9 mouse cellular contexts compared by ENCODE assay signal in genomic region chr17:83545259-83545658, GRCm38 (mm10). TPM values are rescaled to one million over a fixed set of nuclear protein-coding genes. Genes with fewer than 3 reads are reported as not detected.
A peak's percentile ranks its signal among the peaks of the same experiment; 100 is the strongest.
DNase-seq lines count a peak whose midpoint lies in the region; ATAC-seq and TF ChIP-seq lines count a peak whose summit lies in the region.
"Had no signal": no experiment of that assay in that cellular context is flagged by ENCODE, and none has a peak within 500 bp of the region (broad histone marks: within the 10 kb centered on the region; RNA-seq: fewer than 3 reads in every experiment).

No protein-coding gene starts in this region.

- no peak for TF ChIP-seq CTCF in heart, adult 2 months (IDR thresholded peaks at IDR 0.05)
- peak in 1 of 2 experiments; percentile 26; a peak in 2 of 4 replicates for TF ChIP-seq CTCF in CH12.LX (conservative IDR thresholded peaks at IDR 0.05 in 1 of 2, IDR thresholded peaks at IDR 0.05 in 1 of 2; ENCODE audit: low read depth in 2 of 2, low read length in 2 of 2)
- TF ChIP-seq CTCF in heart, postnatal 0 days (IDR thresholded peaks at IDR 0.05; ENCODE audit: low read depth) = no peak; the same call in 1 of the 2 replicates

- H3K9ac ChIP-seq in heart, adult 2 months (ENCODE audit: low read depth, low read length) = no peak overlapping the region
- H3K9ac ChIP-seq in CH12.LX (ENCODE audit: insufficient read depth, low read depth) = peak overlapping the region; percentile 88
- no peak overlapping the region for H3K9ac ChIP-seq in heart, postnatal 0 days (replicated peaks; ENCODE audit: low read depth, low read length)
- no peak overlapping the region for H3K9ac ChIP-seq in liver, embryonic 13.5 days

- no peaks in the 10 kb centered on the region for H3K4me1 ChIP-seq in heart, adult 2 months (ENCODE audit: control insufficient read depth, insufficient read depth, low read length)
- peaks cover 3 to 25% of the 10 kb centered on the region in 2 experiments for H3K4me1 ChIP-seq in CH12.LX (ENCODE audit: control insufficient read depth in 1 of 2, insufficient read depth in 2 of 2)
- H3K4me1 ChIP-seq in heart, postnatal 0 days (ENCODE audit: control insufficient read depth, insufficient read depth) = 0 out of 2 replicates have a peak, but pooled peaks cover 4% of the 10 kb centered on the region
- H3K4me1 ChIP-seq in liver, embryonic 13.5 days (replicated peaks) = peaks cover 22% of the 10 kb centered on the region

- intact Hi-C loops in heart, adult 2 months (cut with DNase I) = no loop called here

- no peaks in the 10 kb centered on the region for H3K36me3 ChIP-seq in heart, adult 2 months (ENCODE audit: control insufficient read depth, insufficient read depth, low read length)
- H3K36me3 ChIP-seq in CH12.LX (replicated peaks in 1 of 2; ENCODE audit: control insufficient read depth in 1 of 2, insufficient read depth in 1 of 2, low read length in 1 of 2) = no peaks in the 10 kb centered on the region
- no peaks in the 10 kb centered on the region for H3K36me3 ChIP-seq in heart, postnatal 0 days (replicated peaks; ENCODE audit: control insufficient read depth, insufficient read depth, low read length)
- no peaks in the 10 kb centered on the region for H3K36me3 ChIP-seq in liver, embryonic 13.5 days

- peak overlapping the region; percentile 48; the same call in 1 of the 2 replicates for H3K4me3 ChIP-seq in heart, adult 2 months
- H3K4me3 ChIP-seq in CH12.LX (replicated peaks in 1 of 3; ENCODE audit: low read depth in 2 of 3, low read length in 2 of 3, poor library complexity in 1 of 3) = peak overlapping the region in 1 of 3 experiments; percentile 53
- H3K4me3 ChIP-seq in heart, postnatal 0 days (ENCODE audit: low read depth, low read length) = peak overlapping the region; percentile 50
- peak overlapping the region; percentile 34; the same call in 1 of the 2 replicates for H3K4me3 ChIP-seq in liver, embryonic 13.5 days (replicated peaks)

- WGBS in heart, adult 2 months = 82% methylated on average over 6 of the region's 6 CpGs
- WGBS in heart, postnatal 0 days = 69% methylated on average over 6 of the region's 6 CpGs
- WGBS in liver, embryonic 13.5 days (ENCODE audit: insufficient replicate concordance) = 65% methylated on average over 6 of the region's 6 CpGs

- H3K27ac ChIP-seq in heart, adult 2 months = no peak overlapping the region; the same call in 1 of the 2 replicates
- H3K27ac ChIP-seq in CH12.LX (ENCODE audit: insufficient read depth, low read depth) = no peak overlapping the region
- H3K27ac ChIP-seq in heart, postnatal 0 days (ENCODE audit: low read depth) = no peak overlapping the region
- no peak overlapping the region for H3K27ac ChIP-seq in liver, embryonic 13.5 days

- TF ChIP-seq EP300 in heart, adult 2 months (IDR thresholded peaks at IDR 0.05; ENCODE audit: insufficient read depth, low read depth, low read length) = no peak
- no peak for TF ChIP-seq EP300 in CH12.LX (IDR thresholded peaks at IDR 0.05; ENCODE audit: low read length)
- TF ChIP-seq EP300 in heart, postnatal 0 days (IDR thresholded peaks at IDR 0.05; ENCODE audit: low read depth) = no peak

- peak overlapping the region; percentile 98 for H3K4me2 ChIP-seq in CH12.LX (ENCODE audit: insufficient read depth, low read depth, poor library complexity, severe bottlenecking)
- H3K4me2 ChIP-seq in heart, postnatal 0 days (ENCODE audit: low read depth, low read length) = peak overlapping the region; percentile 61
- H3K4me2 ChIP-seq in liver, embryonic 13.5 days = peak overlapping the region; percentile 60

- no peaks in the 10 kb centered on the region for H3K9me3 ChIP-seq in CH12.LX (replicated peaks; ENCODE audit: low read length)
- H3K9me3 ChIP-seq in heart, postnatal 0 days (replicated peaks; ENCODE audit: control insufficient read depth, low read length) = no peaks in the 10 kb centered on the region
- H3K9me3 ChIP-seq in liver, embryonic 13.5 days (replicated peaks) = no peaks in the 10 kb centered on the region

- no peak; the same call in 1 of the 2 replicates for TF ChIP-seq RAD21 in CH12.LX (IDR thresholded peaks at IDR 0.05; ENCODE audit: low read depth, low read length)

- no peaks in the 10 kb centered on the region for H3K27me3 ChIP-seq in heart, adult 2 months (ENCODE audit: control insufficient read depth, insufficient read depth, low read length)
- no peaks in the 10 kb centered on the region for H3K27me3 ChIP-seq in CH12.LX (replicated peaks)
- peaks cover 22% of the 10 kb centered on the region for H3K27me3 ChIP-seq in heart, postnatal 0 days (ENCODE audit: control insufficient read depth, insufficient read depth, low read length)
- peaks cover 64% of the 10 kb centered on the region for H3K27me3 ChIP-seq in liver, embryonic 13.5 days

- ATAC-seq in heart, postnatal 0 days (ENCODE audit: insufficient read depth, low read depth) = no peak
- ATAC-seq in liver, embryonic 13.5 days (ENCODE audit: low read depth) = no peak

- no peak for DNase-seq in heart, adult 2 months
- no peak for DNase-seq in heart, adult 9 months (ENCODE audit: low spot score in 2 of 2)
- DNase-seq in CH12.LX (ENCODE audit: extremely low read depth) = peak; percentile 52
- no peak for DNase-seq in heart, postnatal 0 days (ENCODE audit: low spot score)
- DNase-seq in liver, embryonic 13.5 days = no peak
- no peak for DNase-seq in cerebellum, postnatal 4 days (ENCODE audit: low spot score in 2 of 2)
- DNase-seq in Muller cell, postnatal 12 days (ENCODE audit: inconsistent ontology term) = no peak
- no peak for DNase-seq in right cerebral cortex, postnatal 36 days (ENCODE audit: low spot score in 2 of 2)
- DNase-seq: B cell, adult 2 months had no signal

- in situ Hi-C loops in CH12.LX (cut with MboI; ENCODE audit: low pct_ligation_motif_present, low pct_unique_long_range_greater_than_20kb, low sequenced_read_pairs) = no loop called here

- dilution Hi-C loops in CH12.LX (cut with MboI; ENCODE audit: extremely low pct_ligation_motif_present, extremely low pct_unique_long_range_greater_than_20kb, low sequenced_read_pairs) = no loop called here

- H3K79me2 ChIP-seq in heart, adult 2 months (replicated peaks; ENCODE audit: control insufficient read depth, insufficient read depth, low read length) = no peaks in the 10 kb centered on the region
- H3K79me2 ChIP-seq in CH12.LX (replicated peaks; ENCODE audit: control insufficient read depth, extremely low read depth, insufficient read depth, poor library complexity, severe bottlenecking) = no peaks in the 10 kb centered on the region

- TF ChIP-seq POLR2A in heart, adult 2 months (IDR thresholded peaks at IDR 0.05; ENCODE audit: insufficient read depth, low read depth, low read length) = no peak
- TF ChIP-seq POLR2A in CH12.LX (IDR thresholded peaks at IDR 0.05; ENCODE audit: low read depth, low read length) = no peak

TF ChIP-seq in CH12.LX, 34 proteins besides CTCF, POLR2A, EP300 and RAD21:
- TF ChIP-seq ETS1 (conservative IDR thresholded peaks at IDR 0.05; ENCODE audit: low read depth, low read length) (no peak), PAX5 (IDR thresholded peaks at IDR 0.05; ENCODE audit: low read length) (no peak), BHLHE40 (IDR thresholded peaks at IDR 0.05; ENCODE audit: low read depth, low read length) (no peak), USF2 (conservative IDR thresholded peaks at IDR 0.05; ENCODE audit: low read depth, low read length) (no peak), HCFC1 (IDR thresholded peaks at IDR 0.05; ENCODE audit: low read depth, low read length) (no peak), CHD1 (IDR thresholded peaks at IDR 0.05; ENCODE audit: low read depth, low read length) (no peak), MAX (IDR thresholded peaks at IDR 0.05; ENCODE audit: low read length) (no peak), SIN3A (IDR thresholded peaks at IDR 0.05; ENCODE audit: low read length) (no peak), MYC (IDR thresholded peaks at IDR 0.05; ENCODE audit: low read depth, low read length) (no peak), ZMIZ1 (IDR thresholded peaks at IDR 0.05; ENCODE audit: low read depth, low read length) (no peak), POLR2AphosphoS2 (IDR thresholded peaks at IDR 0.05; ENCODE audit: low read depth, low read length) (no peak), NELFE (IDR thresholded peaks at IDR 0.05; ENCODE audit: low read depth, low read length) (no peak), UBTF (IDR thresholded peaks at IDR 0.05; ENCODE audit: low read depth, low read length) (no peak), JUND (conservative IDR thresholded peaks at IDR 0.05; ENCODE audit: low read depth, low read length) (no peak), KAT2A (IDR thresholded peaks at IDR 0.05; ENCODE audit: insufficient replicate concordance, low read length) (no peak), SMC3 (IDR thresholded peaks at IDR 0.05; ENCODE audit: low read depth, low read length) (no peak), TCF12 (IDR thresholded peaks at IDR 0.05; ENCODE audit: low read depth, low read length) (no peak)

RNA-seq across cellular contexts. Expression of gene Cox7a2l, which starts 28.1 kb away (rescaled TPM):
- 100 to 1,000 TPM; 278 to 329 TPM for total RNA-seq in heart, adult 2 months (2021)
- 227 and 349 TPM in 2 replicates for polyA plus RNA-seq in heart, adult 2 months (2012; rRNA removed)
- total RNA-seq in CH12.LX (2012; rRNA removed) (267 and 310 TPM in 2 replicates), CH12.LX (2014; rRNA removed) (371 and 386 TPM in 2 replicates)
- 233 and 283 TPM in 2 replicates for polyA plus RNA-seq in CH12.LX (2012; ENCODE audit: insufficient read length, low read depth)
- 487 and 666 TPM in 2 replicates for total RNA-seq in heart, postnatal 0 days (2014; rRNA removed; ENCODE audit: low replicate concordance)
- polyA plus RNA-seq in heart, postnatal 0 days (2015; fragmentation: Nextera tagmentation; extraction: Ambion mirVana) = 339 and 342 TPM in 2 replicates
- polyA plus RNA-seq in liver, embryonic 13.5 days (2015; fragmentation: Nextera tagmentation; extraction: Ambion mirVana) = 77.5 and 87.5 TPM in 2 replicates
